ENCODE assay signal across 12 mouse cellular contexts in the genomic region with DNA sequence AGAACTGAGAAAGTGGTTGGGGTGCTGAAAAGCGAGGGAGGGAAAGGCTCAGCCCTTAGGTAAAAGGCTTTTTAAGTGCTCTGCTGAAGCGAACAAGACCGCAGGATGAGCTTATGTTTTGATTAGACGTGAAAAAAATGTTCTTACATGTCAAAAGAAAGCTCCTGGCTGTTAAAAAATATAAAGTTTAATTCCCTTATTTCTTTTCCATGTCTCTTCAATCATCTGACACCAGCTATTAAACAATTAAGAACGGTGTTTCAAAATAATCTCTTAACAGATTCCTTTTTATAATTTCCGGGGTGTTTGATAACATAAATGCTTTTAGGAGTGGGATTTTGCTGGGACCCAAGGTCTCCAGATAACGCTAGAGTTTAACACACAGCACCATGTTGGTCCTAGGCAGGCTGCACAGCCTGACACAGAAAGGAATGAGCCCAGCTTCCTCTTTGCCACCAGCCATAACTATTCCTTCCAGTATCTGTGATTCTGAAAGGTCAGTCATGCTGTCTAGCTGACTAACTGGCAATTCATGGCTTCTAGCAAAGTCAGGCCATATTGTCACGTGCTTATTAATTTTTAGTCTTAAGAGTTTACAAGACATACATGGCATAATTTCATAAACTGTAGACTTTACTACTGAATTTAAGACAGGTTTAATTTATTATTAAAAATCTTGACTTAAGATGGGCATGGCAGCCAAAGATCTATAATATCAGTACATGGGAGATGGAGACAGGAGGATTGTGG.
DNase-seq lines count a peak whose midpoint lies in the region; ATAC-seq and TF ChIP-seq lines count a peak whose summit lies in the region.
"Had no signal": no experiment of that assay in that cellular context is flagged by ENCODE, and none has a peak within 500 bp of the region (broad histone marks: within the 10 kb centered on the region; RNA-seq: fewer than 3 reads in every experiment).

No protein-coding gene starts in this region.

- no peak for DNase-seq in heart, adult 2 months
- no peak for DNase-seq in heart, adult 11 months
- DNase-seq in kidney, postnatal 14 days = no peak
- no peak for DNase-seq in embryonic facial prominence, embryonic 10.5 days (ENCODE audit: low spot score)
- no peak for DNase-seq in cerebellum, postnatal 36 days
- DNase-seq: adrenal gland, adult 2 months; left cerebral cortex, postnatal 4 days had no signal

- H3K4me2 ChIP-seq in kidney, embryonic 16.5 days (replicated peaks; ENCODE audit: low read depth, low read length) = no peak overlapping the region
- no peak overlapping the region for H3K4me2 ChIP-seq in limb, embryonic 12.5 days
- H3K4me2 ChIP-seq: hindbrain, embryonic 15.5 days; midbrain, embryonic 11.5 days had no signal

- intact Hi-C loops in heart, adult 2 months (cut with DNase I) = no loop called here

- peak overlapping the region; percentile 61 for H3K27ac ChIP-seq in heart, adult 2 months
- H3K27ac ChIP-seq in kidney, embryonic 16.5 days (ENCODE audit: low read length) = peak overlapping the region; percentile 68
- H3K27ac ChIP-seq in embryonic facial prominence, embryonic 10.5 days (replicated peaks) = 0 out of 2 replicates have a peak overlapping the region, but pooled peaks have one; percentile 73
- H3K27ac ChIP-seq in limb, embryonic 12.5 days = peak overlapping the region; percentile 90
- H3K27ac ChIP-seq: hindbrain, embryonic 15.5 days had no signal

- H3K27me3 ChIP-seq in heart, adult 2 months (ENCODE audit: control insufficient read depth, insufficient read depth, low read length) = no peaks in the 10 kb centered on the region
- no peaks in the 10 kb centered on the region for H3K27me3 ChIP-seq in kidney, embryonic 16.5 days (ENCODE audit: insufficient read depth, low read length)
- H3K27me3 ChIP-seq in embryonic facial prominence, embryonic 10.5 days (replicated peaks; ENCODE audit: low read depth, poor library complexity, severe bottlenecking) = no peaks in the 10 kb centered on the region
- H3K27me3 ChIP-seq in limb, embryonic 12.5 days = no peaks in the 10 kb centered on the region
- H3K27me3 ChIP-seq: hindbrain, embryonic 15.5 days had no signal

- TF ChIP-seq POLR2A in heart, adult 2 months (IDR thresholded peaks at IDR 0.05; ENCODE audit: insufficient read depth, low read depth, low read length) = no peak

- H3K79me2 ChIP-seq in heart, adult 2 months (replicated peaks; ENCODE audit: control insufficient read depth, insufficient read depth, low read length) = no peaks in the 10 kb centered on the region

- no peak overlapping the region for H3K9ac ChIP-seq in heart, adult 2 months (ENCODE audit: low read depth, low read length)
- H3K9ac ChIP-seq in kidney, embryonic 16.5 days (replicated peaks; ENCODE audit: low read length) = no peak overlapping the region
- H3K9ac ChIP-seq in limb, embryonic 12.5 days (replicated peaks) = no peak overlapping the region
- H3K9ac ChIP-seq: hindbrain, embryonic 15.5 days had no signal

- no peak for TF ChIP-seq EP300 in heart, adult 2 months (IDR thresholded peaks at IDR 0.05; ENCODE audit: insufficient read depth, low read depth, low read length)

- no peak overlapping the region for H3K4me3 ChIP-seq in heart, adult 2 months
- no peak overlapping the region for H3K4me3 ChIP-seq in kidney, embryonic 16.5 days (ENCODE audit: low read length)
- H3K4me3 ChIP-seq in embryonic facial prominence, embryonic 10.5 days = no peak overlapping the region
- no peak overlapping the region for H3K4me3 ChIP-seq in limb, embryonic 12.5 days (replicated peaks)
- H3K4me3 ChIP-seq: hindbrain, embryonic 15.5 days had no signal

- H3K9me3 ChIP-seq in kidney, embryonic 16.5 days (ENCODE audit: low read length) = no peaks in the 10 kb centered on the region
- H3K9me3 ChIP-seq in embryonic facial prominence, embryonic 10.5 days = no peaks in the 10 kb centered on the region
- peaks cover 3% of the 10 kb centered on the region; the same call in 1 of the 2 replicates for H3K9me3 ChIP-seq in limb, embryonic 12.5 days
- H3K9me3 ChIP-seq: hindbrain, embryonic 15.5 days had no signal

- no peak for TF ChIP-seq CTCF in heart, adult 2 months (IDR thresholded peaks at IDR 0.05)

- H3K4me1 ChIP-seq in heart, adult 2 months (ENCODE audit: control insufficient read depth, insufficient read depth, low read length) = peaks cover 1% of the 10 kb centered on the region; the same call in 1 of the 2 replicates
- H3K4me1 ChIP-seq in kidney, embryonic 16.5 days (ENCODE audit: insufficient read depth, low read length) = peaks cover 16% of the 10 kb centered on the region
- H3K4me1 ChIP-seq in embryonic facial prominence, embryonic 10.5 days = peaks cover 7% of the 10 kb centered on the region; the same call in 1 of the 2 replicates
- peaks cover 20% of the 10 kb centered on the region for H3K4me1 ChIP-seq in limb, embryonic 12.5 days (replicated peaks)
- H3K4me1 ChIP-seq: hindbrain, embryonic 15.5 days had no signal

- no peak for ATAC-seq in kidney, embryonic 16.5 days (ENCODE audit: low FRiP score, low TSS enrichment)
- ATAC-seq in limb, embryonic 12.5 days (ENCODE audit: insufficient number of reproducible peaks, insufficient read depth, low FRiP score, low TSS enrichment, low read depth) = no peak
- no peak for ATAC-seq in granulocyte monocyte progenitor cell, adult 5-6 weeks (replicated peaks; ENCODE audit: poor library complexity, severe bottlenecking)

- WGBS in heart, adult 2 months = 74% methylated on average over 8 of the region's 8 CpGs
- 52% methylated on average over 8 of the region's 8 CpGs for WGBS in kidney, embryonic 16.5 days
- WGBS in embryonic facial prominence, embryonic 10.5 days = 89% methylated on average over 8 of the region's 8 CpGs
- WGBS in limb, embryonic 12.5 days = 78% methylated on average over 8 of the region's 8 CpGs

- H3K36me3 ChIP-seq in heart, adult 2 months (ENCODE audit: control insufficient read depth, insufficient read depth, low read length) = no peaks in the 10 kb centered on the region
- no peaks in the 10 kb centered on the region for H3K36me3 ChIP-seq in kidney, embryonic 16.5 days (ENCODE audit: insufficient read depth, low read length)
- no peaks in the 10 kb centered on the region for H3K36me3 ChIP-seq in embryonic facial prominence, embryonic 10.5 days (replicated peaks)
- H3K36me3 ChIP-seq in limb, embryonic 12.5 days = no peaks in the 10 kb centered on the region
- H3K36me3 ChIP-seq: hindbrain, embryonic 15.5 days had no signal
